Mouse (Mus musculus): ENCODE data around the gene Prss36.
"Not testable (repeated sequence)": the region's sequence is repeated elsewhere in the genome, so short reads cannot be mapped to it uniquely, and the experiment has no call there.

Prss36 gene

DNA sequence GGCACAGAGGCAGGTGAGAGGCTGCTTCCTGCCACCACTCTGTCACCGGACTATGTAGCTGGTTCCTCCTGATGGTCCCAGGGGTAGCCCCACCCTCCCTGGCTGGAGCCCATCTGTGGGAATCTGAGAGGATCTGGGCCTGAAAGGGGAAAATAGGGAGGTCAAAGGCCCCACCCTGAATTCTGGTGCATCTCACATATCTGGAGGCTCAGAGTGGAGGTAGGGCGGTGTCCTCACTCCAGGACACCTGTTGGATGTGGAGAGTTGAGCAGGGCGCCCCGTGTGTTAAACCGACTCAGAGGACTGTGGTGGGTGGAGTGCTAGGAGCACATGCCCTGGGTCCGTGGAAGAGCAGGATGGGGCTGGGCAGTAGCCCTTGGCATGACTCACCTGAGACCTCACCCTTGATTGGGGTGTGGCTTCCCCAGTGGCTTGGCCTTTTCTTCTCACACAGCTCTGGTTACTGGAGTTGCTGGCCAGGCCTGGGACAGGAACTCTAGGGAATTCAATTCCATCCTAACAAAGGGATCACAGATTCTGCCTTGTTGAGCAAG is at the start of gene Prss36:
Gene Prss36 (minus strand): TSS at position 256 of the 554 bp plus-strand sequence.
- no peak for DNase-seq

DNA sequence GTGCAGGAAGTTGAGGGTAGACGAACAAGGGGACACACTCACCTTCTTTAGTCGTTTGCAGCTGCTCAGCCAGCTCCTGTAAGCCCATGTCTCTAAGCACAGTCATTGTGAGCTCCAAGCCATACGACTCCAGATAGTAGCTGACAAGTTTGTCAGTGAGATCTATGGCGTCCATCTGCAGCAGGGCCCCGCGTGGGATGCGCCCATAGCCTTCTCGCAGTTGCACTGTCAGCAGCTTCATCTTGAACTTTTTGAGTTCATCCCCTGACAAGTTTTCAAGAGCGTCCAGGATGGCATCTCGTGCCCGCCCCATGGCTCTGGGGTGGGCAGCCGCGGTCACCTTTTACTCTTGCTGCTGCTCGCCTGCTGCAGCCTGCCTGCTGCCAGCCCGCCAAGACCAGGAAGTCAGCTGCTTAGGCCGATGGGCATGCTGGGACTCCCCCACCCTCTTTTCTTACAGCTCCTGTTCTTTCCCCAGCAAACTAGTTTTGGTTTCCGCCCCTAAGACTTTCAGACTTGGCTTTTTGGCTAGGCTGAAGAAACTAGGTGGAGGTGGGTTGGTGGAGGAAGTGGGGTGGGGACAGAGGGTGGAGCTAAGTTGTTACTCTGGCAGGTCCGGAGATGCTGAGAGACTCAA is 46.9 kb upstream of the Prss36 start, which contains the start of gene Pycard:
Gene Pycard (minus strand): TSS at position 527 of the 637 bp plus-strand sequence.
- peak; percentile 46 for DNase-seq

DNA sequence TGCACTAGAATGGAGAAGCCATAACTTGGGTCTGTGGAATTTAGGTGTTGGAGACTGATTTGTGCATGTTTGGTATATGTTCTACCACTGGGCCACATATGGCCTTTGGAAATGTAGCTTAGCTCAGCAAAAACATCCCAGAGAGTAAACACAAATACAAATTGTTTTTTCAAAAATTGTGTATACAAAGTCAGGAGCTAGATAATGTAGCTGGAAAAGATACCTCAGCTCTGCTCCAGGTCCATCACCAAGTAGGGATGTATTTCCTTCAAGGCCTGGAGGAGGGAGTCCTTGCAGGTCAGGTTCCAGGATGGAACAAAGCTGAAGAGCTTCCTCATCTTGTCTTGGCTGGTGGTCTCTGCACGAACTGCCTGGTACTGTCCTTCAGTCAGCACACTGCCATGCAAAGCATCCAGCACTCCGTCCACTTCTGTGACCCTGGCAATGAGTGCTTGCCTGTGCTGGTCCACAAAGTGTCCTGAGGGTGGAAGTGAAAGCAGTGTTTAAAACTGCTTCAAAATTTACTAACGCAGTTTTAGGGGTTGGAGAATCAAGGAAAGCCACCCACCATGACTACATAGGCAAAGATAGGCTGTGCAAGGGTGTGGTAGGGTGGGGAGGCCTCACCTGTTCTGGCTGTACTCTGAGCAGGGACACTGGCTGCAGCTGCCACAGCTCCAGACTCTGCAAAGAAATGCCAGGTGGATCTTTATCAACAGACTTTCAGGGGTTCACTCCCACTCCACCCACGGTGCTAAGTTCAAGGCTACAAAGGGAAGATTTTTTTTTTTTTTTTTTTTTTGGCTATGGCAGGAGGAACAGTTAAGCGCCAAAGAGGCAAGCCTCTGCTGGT is 46.2 kb upstream of the Prss36 start:
- DNase-seq = peak; percentile 21

DNA sequence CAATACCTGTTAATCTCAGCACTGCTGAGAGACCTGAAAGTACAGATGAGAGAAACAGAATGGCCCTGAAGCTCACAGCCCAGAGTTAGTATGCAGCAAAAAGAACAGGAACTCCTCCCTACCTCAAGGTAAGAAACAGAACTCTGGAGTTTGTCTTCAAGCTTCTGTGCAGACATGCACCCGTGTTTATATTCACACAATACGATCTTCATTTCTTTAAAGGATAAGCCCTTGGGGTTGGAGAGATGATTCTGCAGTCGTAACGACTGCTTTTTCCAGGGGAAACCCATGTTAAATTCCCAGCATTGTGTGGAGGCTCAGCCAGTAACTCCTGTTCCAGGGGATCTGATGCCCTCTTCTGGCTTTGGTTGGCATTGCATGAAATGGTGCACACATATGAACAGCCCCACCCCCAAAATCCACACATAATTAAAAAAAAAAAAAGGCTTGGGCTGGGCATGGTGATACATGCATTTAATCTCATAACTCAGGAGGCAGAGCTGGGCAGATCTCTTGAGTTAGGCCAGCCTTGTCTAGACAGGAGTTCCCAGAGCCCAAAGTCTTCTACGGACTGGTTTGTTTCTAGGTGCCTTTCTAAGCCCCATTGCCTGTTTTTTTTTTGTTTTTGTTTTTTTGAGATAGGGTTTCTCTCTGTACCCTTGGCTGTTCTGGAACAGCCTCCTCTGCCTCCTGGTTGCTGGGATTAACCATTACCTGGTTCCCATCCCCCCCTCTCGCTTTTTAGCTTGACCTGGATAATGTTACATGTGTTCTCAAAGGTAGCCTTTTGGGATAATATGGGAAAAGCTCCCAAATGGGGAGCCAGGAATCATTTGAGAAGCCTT is 45.3 kb upstream of the Prss36 start:
- DNase-seq = peak; percentile 78

DNA sequence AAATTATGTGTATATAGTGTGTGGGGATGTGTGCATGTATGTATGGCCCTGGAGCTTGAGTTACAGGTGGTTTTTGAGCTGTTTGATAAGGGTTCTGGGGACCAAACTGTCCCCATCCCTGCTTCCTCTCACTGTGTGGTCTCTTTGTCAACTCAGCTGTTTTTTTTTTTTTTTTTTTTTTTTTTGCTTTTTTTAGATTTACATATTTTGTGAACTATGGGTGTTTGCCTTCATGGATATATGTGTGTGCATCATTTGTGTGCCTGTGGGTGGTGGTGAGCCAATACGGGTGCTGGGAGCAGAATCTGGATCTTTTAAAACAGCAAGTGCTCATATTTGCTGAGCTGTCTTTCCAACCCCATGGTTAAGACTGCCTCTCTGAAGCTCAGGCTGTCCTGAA is 42.4 kb upstream of the Prss36 start:
- DNase-seq = no peak

DNA sequence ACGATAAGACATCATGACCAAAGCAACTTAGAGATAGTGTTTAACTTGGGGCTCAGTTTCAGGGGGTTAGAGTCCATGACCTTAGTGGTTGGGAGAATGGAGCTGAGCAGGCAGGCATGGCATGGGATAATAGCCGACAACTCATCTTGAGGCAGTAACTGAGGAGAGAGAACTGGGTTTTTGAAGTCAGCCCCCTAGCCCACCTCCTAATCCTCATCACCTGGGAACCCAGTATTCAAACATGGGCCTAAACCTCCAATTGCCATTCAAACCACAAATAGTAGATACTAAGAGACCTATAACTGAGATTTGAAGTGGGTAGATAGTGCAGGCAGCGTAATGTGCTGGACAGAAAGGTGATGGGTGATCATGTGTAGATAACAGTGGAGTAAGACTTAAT is 34.1 kb upstream of the Prss36 start:
- DNase-seq = no peak

DNA sequence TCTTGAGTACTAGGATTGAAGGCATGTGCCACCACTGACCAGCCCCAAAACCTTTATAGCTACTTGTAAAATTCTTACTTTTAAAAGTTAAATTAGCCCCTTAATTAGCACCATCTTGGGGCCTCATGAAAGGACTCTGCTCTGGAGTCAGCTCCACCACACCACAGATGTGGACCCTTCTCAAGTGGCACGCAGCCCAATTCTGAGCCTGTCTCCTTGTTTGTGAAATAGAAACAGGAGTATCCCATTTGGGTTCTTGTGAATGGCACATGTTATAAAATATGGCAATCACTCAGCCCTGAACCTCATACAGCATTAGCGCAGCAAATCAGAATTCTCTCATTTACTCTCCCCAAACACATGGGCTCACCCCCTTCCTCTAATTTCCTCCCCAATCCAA is 32.3 kb upstream of the Prss36 start:
- DNase-seq = no peak

DNA sequence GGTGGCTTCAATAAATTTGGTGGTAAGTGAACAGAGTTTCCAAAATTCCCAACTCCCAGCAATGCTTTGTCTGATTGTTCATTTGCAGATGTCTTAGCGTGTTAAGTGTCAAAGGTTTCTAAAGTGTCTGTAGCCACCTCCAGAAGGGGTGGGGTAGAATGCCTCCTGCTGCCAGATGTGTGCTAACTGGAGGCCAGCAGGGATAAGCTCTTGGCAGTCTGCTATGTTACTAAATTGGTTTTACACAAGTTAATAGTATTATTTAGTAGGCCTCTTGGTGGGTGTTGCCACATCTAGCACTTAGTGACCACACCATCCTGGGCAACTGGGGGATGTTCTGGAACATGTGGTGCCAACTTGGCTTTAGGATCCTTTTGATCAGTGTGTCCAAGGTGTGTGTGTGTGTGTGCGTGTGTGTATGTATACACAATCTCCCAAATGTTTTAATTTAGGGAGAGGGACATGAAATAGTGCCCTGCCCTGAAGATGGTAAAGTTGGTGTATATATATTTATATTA is 27.9 kb upstream of the Prss36 start:
- no peak for DNase-seq

DNA sequence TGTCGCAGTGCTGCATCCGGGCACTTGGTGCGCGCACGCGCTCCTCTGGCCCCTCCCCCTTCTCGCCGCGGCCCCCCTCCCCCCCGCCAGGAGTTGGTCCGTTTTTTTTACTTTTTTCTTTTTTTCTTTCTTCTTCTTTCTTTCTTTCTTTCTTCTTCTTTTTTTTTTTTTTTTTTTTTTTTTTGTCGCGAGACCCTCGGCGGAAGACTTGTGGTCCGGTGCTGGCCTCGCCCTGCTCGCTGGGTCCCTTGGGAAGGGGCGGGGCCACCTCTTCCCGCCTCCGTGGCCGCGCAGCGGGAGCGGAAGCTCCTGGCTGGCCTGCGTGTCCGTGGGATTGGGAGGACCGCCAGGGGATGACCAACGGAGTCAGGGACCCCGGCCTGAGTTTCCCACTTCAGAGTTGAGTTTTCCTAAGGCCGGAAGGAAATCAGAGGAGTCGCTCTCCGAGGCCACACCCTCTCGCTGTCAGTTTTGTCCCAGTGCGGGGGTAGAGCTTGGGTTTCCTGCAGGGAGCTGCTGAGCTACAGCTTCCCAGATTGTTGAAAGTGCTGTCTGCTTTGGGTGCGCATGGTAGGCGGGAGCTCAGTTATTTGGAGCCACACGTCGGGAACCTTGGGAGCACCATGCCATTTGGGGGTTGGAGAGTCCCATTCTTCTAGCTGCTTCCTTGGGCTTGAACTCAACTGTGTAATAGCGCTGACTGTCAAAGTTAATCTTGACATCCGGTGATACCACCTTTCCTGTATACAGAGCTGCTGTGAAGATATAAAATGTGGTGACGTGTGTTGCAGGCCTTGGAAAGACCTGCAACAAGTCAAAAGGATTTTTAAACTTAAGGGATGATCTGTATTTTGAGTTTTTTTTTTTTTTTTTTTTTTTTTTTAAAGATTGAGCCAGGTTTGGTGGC is 21.6 kb upstream of the Prss36 start:
- peak; percentile 84 for DNase-seq

DNA sequence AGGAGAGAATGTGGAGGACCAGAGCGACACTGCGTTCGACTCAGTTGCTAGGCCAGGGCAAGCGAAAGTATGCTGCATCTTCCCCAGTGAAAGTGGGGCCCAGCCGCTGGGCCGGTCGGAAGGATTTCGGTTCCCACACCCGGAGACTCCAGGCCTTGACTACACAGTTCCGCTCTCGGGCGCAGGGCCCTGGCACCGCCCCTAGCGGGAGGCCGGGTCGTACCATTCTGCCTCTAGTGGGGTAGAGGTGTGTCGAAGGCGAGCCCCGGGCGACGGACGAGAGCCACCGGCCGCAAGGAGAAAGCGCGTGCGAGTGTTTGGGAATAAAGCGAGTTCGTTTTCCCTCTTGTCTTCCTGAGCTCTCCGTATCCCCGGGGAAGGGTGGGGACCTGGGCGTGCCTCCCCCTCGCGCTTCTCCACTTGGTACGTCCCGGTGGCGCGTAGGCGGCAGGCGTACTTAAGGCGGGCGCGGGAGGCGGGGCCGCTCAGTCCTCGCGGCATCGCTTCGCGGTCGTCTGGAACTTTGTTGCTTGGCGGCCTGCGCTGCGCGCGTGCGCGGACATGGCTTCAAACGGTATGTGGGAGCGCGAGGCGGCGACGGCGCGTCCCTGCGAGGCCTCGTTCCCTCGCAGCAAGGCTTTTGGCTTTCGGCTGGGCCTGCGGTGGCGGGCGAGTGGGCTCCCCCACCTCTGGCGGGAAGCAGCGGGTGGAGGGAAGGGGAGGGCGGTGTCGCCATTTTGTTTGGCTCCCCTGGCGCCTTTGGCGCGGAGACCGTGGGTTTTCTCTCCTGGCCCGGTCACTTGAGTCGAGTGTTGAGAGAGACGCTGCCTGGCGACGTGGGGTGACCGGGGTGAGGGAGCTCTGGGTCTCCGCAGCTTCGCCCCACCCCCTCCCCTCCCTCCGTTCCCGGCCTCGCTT is 20.7 kb upstream of the Prss36 start, which contains the start of gene Fus:
Gene Fus (plus strand): TSS at position 454 of the 918 bp plus-strand sequence.
- peak; percentile 95 for DNase-seq

DNA sequence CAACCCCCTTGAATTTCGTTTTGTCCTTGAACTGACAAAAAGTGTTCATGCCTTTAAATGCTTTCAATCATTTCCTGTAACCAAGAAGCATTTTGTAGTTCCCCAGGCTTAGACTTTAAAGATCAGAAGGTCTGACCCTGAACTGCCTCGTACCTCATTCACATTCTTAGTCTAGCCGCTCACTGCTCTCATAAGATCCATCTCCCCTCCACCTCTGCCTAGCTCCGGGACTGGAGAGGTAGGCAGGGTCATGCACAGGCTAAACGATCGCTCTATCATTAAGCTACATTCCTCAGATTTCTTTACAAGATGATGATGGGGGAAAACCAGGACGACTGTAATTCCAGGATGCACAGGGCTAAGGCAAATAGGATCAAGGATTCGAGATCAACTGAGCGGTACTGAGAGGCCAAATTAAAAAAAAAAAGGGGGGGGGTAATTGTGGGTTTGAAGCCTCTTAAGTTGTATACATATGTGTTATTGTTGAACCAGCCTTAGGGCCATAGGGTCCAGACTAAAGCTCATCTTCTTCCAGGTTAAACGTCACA is 19.9 kb upstream of the Prss36 start:
- no peak for DNase-seq

DNA sequence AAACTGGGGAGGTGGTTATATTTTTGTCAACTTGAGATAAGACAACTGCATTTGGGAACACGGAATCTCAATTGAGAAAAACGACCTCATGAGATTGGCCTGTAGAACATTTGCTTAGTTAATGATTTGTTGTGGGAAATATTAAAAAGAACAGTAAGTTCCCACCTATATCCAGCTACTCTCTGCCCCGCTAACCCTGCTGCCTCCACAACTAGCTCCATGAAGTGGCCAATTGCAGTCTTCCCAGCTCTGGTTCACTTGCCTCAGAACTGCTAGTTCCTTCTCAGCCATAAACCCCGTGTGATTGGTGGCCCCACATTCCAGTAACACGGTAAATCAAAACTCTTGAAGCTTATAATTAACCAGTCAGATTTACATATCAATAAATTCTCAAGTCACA is 12.8 kb upstream of the Prss36 start:
- no peak for DNase-seq

DNA sequence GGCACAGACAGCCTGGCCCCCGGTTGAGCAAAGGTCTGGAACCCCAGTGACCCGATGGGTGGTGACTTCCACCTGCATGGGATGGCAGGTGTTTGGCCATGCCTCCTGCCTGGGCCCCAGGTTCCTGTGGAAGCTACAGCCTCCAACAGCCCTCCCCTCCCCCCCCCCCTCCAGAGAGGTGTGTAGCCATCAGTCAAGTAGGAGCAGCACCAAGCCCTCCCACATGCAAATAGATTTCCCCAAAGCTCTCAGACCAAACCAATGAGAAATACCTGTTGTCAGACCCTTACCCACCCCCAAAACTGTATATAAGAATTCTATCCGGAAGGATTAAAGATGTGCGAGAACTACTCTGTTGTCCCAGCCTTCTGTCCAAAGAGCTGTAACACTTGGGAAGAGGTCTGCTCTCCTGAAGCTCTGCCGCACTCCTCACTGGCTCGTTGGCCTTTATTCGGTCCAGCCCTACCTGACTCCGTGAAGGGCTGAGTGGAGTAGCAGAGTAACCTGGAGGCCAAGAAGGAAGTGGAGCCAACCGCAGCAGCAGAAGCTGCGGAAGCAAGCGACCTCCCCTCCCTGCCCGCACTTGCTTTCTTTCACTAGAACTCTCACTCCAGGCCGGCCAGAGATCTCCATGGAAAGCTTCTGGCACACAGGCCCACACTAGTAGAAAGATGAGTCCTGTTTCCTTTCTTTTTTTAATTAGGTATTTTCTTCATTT is 6.5 kb upstream of the Prss36 start:
- DNase-seq = no peak

DNA sequence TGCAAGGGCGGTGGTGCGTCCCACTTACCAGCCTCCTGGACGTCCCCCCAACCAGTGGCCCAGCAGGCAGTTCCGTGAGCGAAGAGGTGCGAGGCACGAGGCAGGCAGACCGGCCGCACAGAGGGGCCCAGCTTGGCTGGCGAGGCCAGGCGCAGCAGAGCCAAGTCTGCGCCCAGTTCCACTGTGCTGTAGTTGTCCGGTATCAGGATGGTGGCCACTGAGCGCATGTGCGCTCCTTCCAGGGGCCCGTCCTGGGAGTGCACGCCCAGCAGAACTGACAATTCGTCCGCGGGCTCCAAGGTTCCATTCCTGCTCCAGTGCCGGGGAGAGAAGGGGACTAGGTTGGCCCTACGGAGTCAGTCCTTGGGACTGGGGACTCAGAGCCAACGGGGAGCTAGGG is 1.9 kb downstream of the Prss36 start:
- no peak for DNase-seq

DNA sequence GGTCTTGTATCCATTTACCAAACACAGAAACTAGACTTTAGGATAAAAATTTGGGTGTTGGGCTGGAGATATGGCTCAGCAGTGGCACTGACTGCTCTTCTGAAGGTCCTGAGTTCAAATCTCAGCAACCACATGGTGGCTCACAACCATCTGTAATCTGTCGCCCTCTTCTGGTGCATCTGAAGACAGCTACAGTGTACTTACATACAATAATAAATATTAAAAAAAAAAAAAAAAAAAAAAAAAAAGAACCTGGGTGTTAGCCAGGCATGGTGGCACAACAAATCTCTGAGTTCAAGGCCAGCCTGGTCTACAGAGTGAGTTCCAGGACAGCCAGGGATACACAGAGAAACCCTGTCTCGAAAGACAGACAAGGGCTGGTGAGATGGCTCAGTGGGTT is 4.4 kb downstream of the Prss36 start:
- DNase-seq = not testable (repeated sequence)

DNA sequence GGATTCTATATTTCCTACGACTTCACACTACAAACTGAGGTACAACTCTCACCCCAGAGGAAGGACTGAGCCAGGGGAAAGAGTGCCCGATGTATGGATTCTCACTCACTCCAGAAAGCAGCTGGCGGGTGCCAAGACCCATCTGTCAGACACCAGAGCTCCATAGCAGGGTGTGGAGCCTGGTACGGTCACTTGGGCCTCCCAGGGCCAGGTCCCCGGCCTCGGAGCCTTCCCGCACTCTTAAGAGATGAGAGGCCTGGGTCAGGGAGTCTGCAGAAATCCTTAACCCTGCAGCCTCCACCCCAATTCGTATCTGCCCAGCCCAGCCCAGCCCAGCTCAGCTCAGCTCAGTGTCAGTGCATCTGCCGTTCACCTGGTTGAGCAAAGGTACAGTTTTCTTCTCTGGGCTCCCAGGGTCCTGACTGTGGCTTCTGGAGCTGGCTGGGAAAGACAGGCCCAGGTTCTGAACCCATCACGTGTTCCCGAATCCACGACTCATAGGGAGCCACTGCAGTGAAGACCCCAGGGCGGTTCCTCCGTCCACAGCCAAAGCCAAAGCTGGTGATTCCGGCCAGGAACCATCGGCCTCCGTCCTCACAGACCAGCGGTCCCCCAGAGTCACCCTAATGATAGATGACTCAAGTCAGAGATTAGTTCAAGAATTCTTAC is 10.2 kb downstream of the Prss36 start:
- no peak for DNase-seq

DNA sequence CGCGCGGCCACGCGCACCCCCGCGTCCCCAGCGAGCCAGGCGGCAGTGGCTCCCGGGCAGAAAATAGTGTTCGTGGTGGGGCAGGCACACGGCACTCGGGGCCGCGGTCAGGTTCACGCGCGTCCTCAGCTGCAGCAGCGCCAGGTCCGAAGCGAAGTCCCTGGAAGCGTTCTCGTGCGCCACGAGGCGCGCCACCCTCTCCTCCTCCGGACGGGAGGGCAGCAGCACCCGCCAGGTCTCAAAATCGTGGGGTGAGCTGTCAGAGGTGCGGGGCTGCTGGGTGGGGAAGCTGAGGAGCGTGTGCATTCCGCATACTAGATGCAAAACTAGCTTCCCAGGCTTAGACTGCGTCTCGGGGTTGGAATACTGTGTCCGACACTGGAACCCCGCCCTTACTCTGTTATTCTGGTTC is 10.8 kb downstream of the Prss36 start:
- DNase-seq = peak; percentile 31

DNA sequence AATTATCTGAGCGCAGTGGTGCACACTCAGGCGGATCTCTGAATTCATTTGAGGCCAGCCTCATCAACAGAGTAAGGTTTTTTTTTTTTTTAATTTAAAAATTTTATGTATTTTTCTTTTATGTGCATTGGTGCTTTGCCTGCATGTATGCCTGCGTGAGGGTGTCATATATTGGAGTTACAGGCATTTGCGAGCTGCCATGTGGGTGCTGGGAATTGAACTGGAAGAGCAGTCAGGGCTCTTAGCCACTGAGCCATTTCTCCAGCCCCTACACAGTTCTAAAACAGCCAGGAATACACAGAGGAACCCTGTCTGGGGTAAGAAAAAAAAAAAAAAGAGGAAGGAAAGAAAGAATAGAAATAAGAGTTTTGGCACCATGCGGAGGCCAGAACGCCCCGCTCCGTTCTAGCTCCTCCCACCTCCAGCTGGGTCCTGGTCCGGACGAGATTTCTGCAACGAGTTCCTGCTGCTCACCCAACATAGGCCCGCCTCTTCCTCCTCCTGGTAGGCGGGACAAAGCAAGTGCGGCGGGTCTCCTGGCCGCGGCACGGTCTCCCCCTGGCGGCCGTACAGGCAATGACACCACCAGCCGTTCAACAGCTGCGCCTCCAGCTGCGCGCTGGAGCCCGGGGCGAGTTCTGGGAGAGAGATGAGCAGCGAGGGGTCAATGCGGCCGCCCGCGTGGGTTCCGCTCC is 11.3 kb downstream of the Prss36 start:
- peak; percentile 95 for DNase-seq

Measured in liver (tissue).